ENCODE assay signal across 7 mouse cellular contexts in genomic region chr2:158210503-158210902, GRCm38 (mm10). TPM values are rescaled to one million over a fixed set of nuclear protein-coding genes. Genes with fewer than 3 reads are reported as not detected.
DNase-seq lines count a peak whose midpoint lies in the region; ATAC-seq lines count a peak whose summit lies in the region.

No protein-coding gene starts in this region.

- no peak overlapping the region for H3K4me3 ChIP-seq in limb, embryonic 13.5 days

- intact Hi-C loops in heart, postnatal 10 days (cut with DNase I), result no loop called here
- intact Hi-C loops in heart, postnatal 25 days (cut with DNase I), result no loop called here

- 0 out of 2 replicates have a peak overlapping the region, but pooled peaks have one; percentile 41 for H3K4me2 ChIP-seq in limb, embryonic 13.5 days (replicated peaks)

- peak; percentile 45 to 60 for DNase-seq in heart, postnatal 10 days
- no peak for DNase-seq in heart, postnatal 25 days (ENCODE audit: low spot score)
- peak; percentile 40 for DNase-seq in ovary, postnatal 36 days (ENCODE audit: low spot score)
- DNase-seq in ovary, postnatal 14 days (ENCODE audit: low spot score), result no peak
- DNase-seq in ZHBTc4 (ENCODE audit: low read depth, low spot score), result peak; percentile 89
- no peak for DNase-seq in embryo, embryonic 11 days

- H3K9ac ChIP-seq in limb, embryonic 13.5 days, result no peak overlapping the region; the same call in 1 of the 2 replicates

- WGBS in limb, embryonic 13.5 days, result 51% methylated on average over 4 of the region's 4 CpGs

- peaks cover 45% of the 10 kb centered on the region for H3K36me3 ChIP-seq in limb, embryonic 13.5 days

- H3K27me3 ChIP-seq in limb, embryonic 13.5 days, result no peaks in the 10 kb centered on the region

- ATAC-seq in limb, embryonic 13.5 days (ENCODE audit: low FRiP score, low read depth), result no peak

- H3K9me3 ChIP-seq in limb, embryonic 13.5 days, result no peaks in the 10 kb centered on the region

- no peak overlapping the region; the same call in 1 of the 2 replicates for H3K27ac ChIP-seq in limb, embryonic 13.5 days

- peaks cover 45% of the 10 kb centered on the region for H3K4me1 ChIP-seq in limb, embryonic 13.5 days

RNA-seq across cellular contexts. Expression of gene D630003M21Rik, which starts 18.5 kb away (rescaled TPM):
- total RNA-seq in heart, postnatal 10 days (2021), result 1 to 10 TPM; 8.6 to 8.7 TPM
- total RNA-seq in heart, postnatal 25 days (2021), result 1 to 10 TPM; 6.3 to 8.0 TPM
- 16.4 and 17.4 TPM in 2 replicates for polyA plus RNA-seq in limb, embryonic 13.5 days (2015; fragmentation: Nextera tagmentation; extraction: Ambion mirVana)

RNA-seq across cellular contexts. Expression of gene Bpi, which starts 47.4 kb away (rescaled TPM):
- not detected for total RNA-seq in heart, postnatal 10 days (2021)
- total RNA-seq in heart, postnatal 25 days (2021), result not detected
- not detected in 2 replicates for polyA plus RNA-seq in limb, embryonic 13.5 days (2015; fragmentation: Nextera tagmentation; extraction: Ambion mirVana)

Comparison
In these comparisons a context has a peak if more than half of its experiments do, and no peak if none do; other contexts are left out.
1. DNase-seq: peak in heart, postnatal 10 days (2 of 2), ovary, postnatal 36 days (single experiment) and ZHBTc4 (single experiment); none in heart, postnatal 25 days (single experiment), ovary, postnatal 14 days (single experiment) and embryo, embryonic 11 days (single experiment).